Comparison of ENCODE assay signal across 8 mouse cellular contexts in the genomic region with DNA sequence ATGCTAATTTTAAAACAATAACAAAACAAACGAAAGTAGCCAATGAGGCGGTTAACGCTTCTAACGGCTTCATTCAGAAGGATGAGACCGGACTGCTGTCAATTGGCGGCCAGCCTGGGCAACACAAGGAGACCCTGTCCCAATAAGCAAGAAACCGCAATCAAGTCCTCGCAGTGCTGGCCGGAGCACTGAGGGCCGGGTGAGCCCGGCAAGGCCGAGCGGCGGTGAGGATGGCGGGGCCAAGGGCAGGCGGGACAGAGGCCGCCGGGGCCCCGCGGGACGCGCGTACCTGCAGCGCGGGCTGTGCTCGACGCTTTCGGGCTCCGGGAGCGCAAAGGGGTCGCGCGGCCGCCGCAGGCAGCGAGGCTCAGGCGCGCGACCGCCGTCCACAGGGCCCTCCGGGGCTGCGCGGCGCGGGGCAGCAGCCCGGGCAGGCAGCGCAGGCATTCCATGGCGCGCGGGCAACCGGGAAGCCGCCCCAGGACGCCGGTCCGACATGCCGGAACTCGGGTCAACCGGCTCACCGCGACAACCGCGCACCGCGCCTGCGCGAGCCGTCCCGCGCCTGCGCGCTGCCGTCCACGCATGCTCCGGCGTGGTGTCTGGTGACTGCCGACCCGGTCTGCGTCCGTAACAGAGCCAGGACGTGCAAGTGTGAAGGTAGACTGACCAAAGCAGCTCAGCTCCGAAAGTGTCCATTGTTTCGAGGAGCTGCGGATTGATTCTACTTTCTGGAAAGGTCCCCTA. TPM values are rescaled to one million over a fixed set of nuclear protein-coding genes. Genes with fewer than 3 reads are reported as not detected.
DNase-seq lines count a peak whose midpoint lies in the region; ATAC-seq and TF ChIP-seq lines count a peak whose summit lies in the region.

A gene (minus strand): TSS at position 587 of the 747 bp plus-strand sequence.

- no peaks in the 10 kb centered on the region for H3K4me1 ChIP-seq in ES-Bruce4 (ENCODE audit: control insufficient read depth, insufficient read depth, low read length)
- H3K4me1 ChIP-seq in forebrain, embryonic 14.5 days (ENCODE audit: control insufficient read depth, insufficient read depth, low read length) = peaks cover 9% of the 10 kb centered on the region; the same call in 1 of the 2 replicates
- H3K4me1 ChIP-seq in neural tube, embryonic 15.5 days = peaks cover 26% of the 10 kb centered on the region

- H3K9ac ChIP-seq in ES-Bruce4 (ENCODE audit: low read depth, poor library complexity, severe bottlenecking) = peak within 1 kb of the TSS; percentile 90
- H3K9ac ChIP-seq in forebrain, embryonic 14.5 days (ENCODE audit: low read length) = peak within 1 kb of the TSS; percentile 90
- peak within 1 kb of the TSS; percentile 92 for H3K9ac ChIP-seq in neural tube, embryonic 15.5 days (replicated peaks)

- H3K27ac ChIP-seq in ES-Bruce4 (ENCODE audit: insufficient read depth, low read length) = no peak within 1 kb of the TSS
- peak within 1 kb of the TSS; percentile 75; the same call in 1 of the 2 replicates for H3K27ac ChIP-seq in forebrain, embryonic 14.5 days (ENCODE audit: low read depth, low read length)
- peak within 1 kb of the TSS; percentile 81 for H3K27ac ChIP-seq in neural tube, embryonic 15.5 days (replicated peaks)

- TF ChIP-seq EP300 in ES-Bruce4 (IDR thresholded peaks at IDR 0.05; ENCODE audit: insufficient read depth, low read depth, low read length) = peak; percentile 38; the same call in 1 of the 2 replicates

- H3K4me3 ChIP-seq in ES-Bruce4 (ENCODE audit: low read depth, low read length) = peak within 1 kb of the TSS; percentile 91
- peak within 1 kb of the TSS; percentile 90 for H3K4me3 ChIP-seq in forebrain, embryonic 14.5 days (ENCODE audit: low read depth, low read length)
- H3K4me3 ChIP-seq in neural tube, embryonic 15.5 days (replicated peaks) = peak within 1 kb of the TSS; percentile 91

- H3K27me3 ChIP-seq in ES-Bruce4 (ENCODE audit: control insufficient read depth, insufficient read depth, low read length, poor library complexity, severe bottlenecking) = 0 out of 2 replicates have a peak, but pooled peaks cover 2% of the 10 kb centered on the region
- H3K27me3 ChIP-seq in forebrain, embryonic 14.5 days (replicated peaks; ENCODE audit: control insufficient read depth, insufficient read depth, low read length) = no peaks in the 10 kb centered on the region
- H3K27me3 ChIP-seq in neural tube, embryonic 15.5 days (replicated peaks) = no peaks in the 10 kb centered on the region

- TF ChIP-seq POLR2A in ES-Bruce4 (IDR thresholded peaks at IDR 0.05; ENCODE audit: insufficient read depth, low read length) = no peak

- no peak for TF ChIP-seq CTCF in ES-Bruce4 (IDR thresholded peaks at IDR 0.05; ENCODE audit: low read depth, low read length)

- intact Hi-C loops in heart, postnatal 14 days (cut with DNase I) = no loop called here

- peak within 1 kb of the TSS; percentile 81 for H3K4me2 ChIP-seq in forebrain, embryonic 14.5 days (ENCODE audit: low read length)
- peak within 1 kb of the TSS; percentile 74 for H3K4me2 ChIP-seq in neural tube, embryonic 15.5 days

- no peaks in the 10 kb centered on the region for H3K36me3 ChIP-seq in ES-Bruce4 (ENCODE audit: control insufficient read depth, insufficient read depth, low read length, poor library complexity, severe bottlenecking)
- H3K36me3 ChIP-seq in forebrain, embryonic 14.5 days (ENCODE audit: control insufficient read depth, insufficient read depth, low read length) = peaks cover 12% of the 10 kb centered on the region
- H3K36me3 ChIP-seq in neural tube, embryonic 15.5 days = 0 out of 2 replicates have a peak, but pooled peaks cover 3% of the 10 kb centered on the region

- ATAC-seq in cerebellum, adult (ENCODE audit: insufficient number of reproducible peaks, low FRiP score, low TSS enrichment) = peak; percentile 92
- peak; percentile 95 for ATAC-seq in forebrain, embryonic 14.5 days
- peak; percentile 96 for ATAC-seq in neural tube, embryonic 15.5 days (ENCODE audit: low FRiP score)

- H3K9me3 ChIP-seq in ES-Bruce4 (replicated peaks; ENCODE audit: control insufficient read depth, insufficient read depth, low read length, poor library complexity, severe bottlenecking) = no peaks in the 10 kb centered on the region
- no peaks in the 10 kb centered on the region for H3K9me3 ChIP-seq in forebrain, embryonic 14.5 days (replicated peaks; ENCODE audit: control insufficient read depth, low read length)
- no peaks in the 10 kb centered on the region for H3K9me3 ChIP-seq in neural tube, embryonic 15.5 days (replicated peaks)

- WGBS in forebrain, embryonic 14.5 days = under 1% methylated on average over 65 of the region's 84 CpGs
- WGBS in neural tube, embryonic 15.5 days = under 1% methylated on average over 84 of the region's 84 CpGs

- peak; percentile 87 for DNase-seq in forebrain, embryonic 14.5 days (ENCODE audit: low spot score)
- DNase-seq in heart, postnatal 14 days = peak; percentile 92 to 94
- DNase-seq in layer of hippocampus, adult 11-12 months (ENCODE audit: low spot score) = peak; percentile 87
- DNase-seq in lung, adult 18-20 months = peak; percentile 89 to 92
- DNase-seq in testis, postnatal 14 days (ENCODE audit: low spot score) = peak; percentile 90

RNA-seq across cellular contexts. Expression of the gene that starts here (rescaled TPM):
- 21.8 and 29.6 TPM in 2 replicates for polyA plus RNA-seq in ES-Bruce4 (2011; ENCODE audit: insufficient read depth, insufficient read length, low read depth, missing spikeins)
- polyA plus RNA-seq in forebrain, embryonic 14.5 days (2014; fragmentation: Nextera tagmentation; extraction: Ambion mirVana) = 15.8 and 18.1 TPM in 2 replicates
- 10 to 100 TPM; 42.3 to 51.0 TPM for total RNA-seq in heart, postnatal 14 days (2021)
- polyA plus RNA-seq in neural tube, embryonic 15.5 days (2015; fragmentation: Nextera tagmentation; extraction: Ambion mirVana) = 14.9 and 15.8 TPM in 2 replicates
